Mouse (Mus musculus) kidney, postnatal 0 days (tissue): ENCODE data around the gene Lemd1. TPM values are rescaled to one million over a fixed set of nuclear protein-coding genes. Genes with fewer than 3 reads are reported as not detected.

Source experiments
- ATAC-seq: fragments of 200-750 bp; cut with Nextera tagmentation; replicated peaks from 2 replicates; pipeline ENCODE4 v1.8.0; 2017; ENCODE audit warnings: low read depth, moderate number of reproducible peaks, moderate TSS enrichment, moderate library complexity; ENCODE audit not compliant: low FRiP score
- DNase-seq: peaks from one replicate; pipeline ENCODE4 v3.0.0-alpha.2; 2016; ENCODE audit warnings: low spot score
- H3K27ac ChIP-seq: fragments of 300-500 bp; sonication (generic); 2 replicates; pipeline ENCODE4 v1.5.1; 2014; ENCODE audit warnings: mild to moderate bottlenecking
- H3K27me3 ChIP-seq: fragments of 300-500 bp; sonication (generic); 2 replicates; pipeline ENCODE4 v1.6.1; 2014; ENCODE audit warnings: low read length, mixed read lengths; ENCODE audit not compliant: insufficient read depth
- H3K36me3 ChIP-seq: fragments of 300-500 bp; sonication (generic); 2 replicates; pipeline ENCODE4 v1.6.1; 2014; ENCODE audit warnings: low read length, mixed read lengths; ENCODE audit not compliant: insufficient read depth
- H3K4me1 ChIP-seq: fragments of 300-500 bp; sonication (generic); replicated peaks from 2 replicates; pipeline ENCODE4 v1.6.1; 2014; ENCODE audit warnings: antibody characterized with exemption, low read length, mixed read lengths; ENCODE audit not compliant: insufficient read depth
- H3K4me2 ChIP-seq: fragments of 300-500 bp; sonication (generic); 2 replicates; pipeline ENCODE4 v1.6.1; 2014; ENCODE audit warnings: mild to moderate bottlenecking, low read length, moderate library complexity, mixed read lengths
- H3K4me3 ChIP-seq: fragments of 300-500 bp; sonication (generic); replicated peaks from 2 replicates; pipeline ENCODE4 v1.5.1; 2014; ENCODE audit warnings: low read depth, low read length
- H3K9ac ChIP-seq: fragments of 300-500 bp; sonication (generic); 2 replicates; pipeline ENCODE4 v1.6.1; 2014; ENCODE audit warnings: low read depth, low read length
- H3K9me3 ChIP-seq: fragments of 300-500 bp; sonication (generic); replicated peaks from 2 replicates; pipeline ENCODE4 v1.6.1; 2016; ENCODE audit warnings: low read length, inconsistent platforms, mixed read lengths
- CTCF ChIP-seq: IDR thresholded peaks from 2 replicates; pipeline ENCODE4 v1.5.1; 2016; ENCODE audit warnings: antibody characterized with exemption, low read depth, mild to moderate bottlenecking, moderate library complexity
- WGBS: fragments of 180-500 bp; shearing (Covaris S2); extraction: QIAGEN DNeasy Blood & Tissue Kit; methylation state at CpG from one replicate; pipeline ENCODE4 v1.1.7; 2014; 5-methylcytosine and 5-hydroxymethylcytosine counted together
- polyA plus RNA-seq: library from polyadenylated mRNA; unstranded; fragments of >200 nt; fragmentation: Nextera tagmentation; extraction: Ambion mirVana; gene quantifications from 2 replicates; pipeline ENCODE4 v1.2.1, GENCODE M21; 2015

Gene Lemd1
- polyA plus RNA-seq, 1 experiment from 2014 or later = 0.37 TPM

DNA sequence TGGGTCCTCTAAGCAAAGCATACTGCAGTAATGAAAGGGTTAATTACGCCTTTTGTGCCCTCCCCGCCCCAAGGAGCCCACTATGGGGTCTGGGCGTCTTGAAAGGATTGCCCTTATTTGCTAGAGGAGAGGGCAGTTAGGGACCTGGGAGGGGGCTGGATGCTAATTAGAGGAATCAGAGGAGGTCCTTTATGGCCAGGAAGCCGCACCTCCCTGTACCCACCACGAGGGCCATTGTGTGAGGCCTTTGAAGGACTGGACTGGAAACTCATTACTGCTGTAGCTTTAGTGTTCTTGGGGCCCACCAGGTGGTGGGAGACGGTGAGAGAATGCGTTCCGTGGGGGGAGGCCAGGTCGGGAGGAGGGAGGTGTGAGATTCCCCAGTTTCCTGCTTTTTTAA, 6.4 kb downstream of the Lemd1 start:
- DNase-seq = no peak
- Histone ChIP-seq H3K4me3 (no peak overlapping the region), H3K4me2 (no peak overlapping the region), H3K9ac (no peak overlapping the region), H3K27ac (no peak overlapping the region), H3K27me3 (0 out of 2 replicates have a peak, but pooled peaks cover 2% of the 10 kb centered on the region), H3K4me1 (no peaks in the 10 kb centered on the region), H3K9me3 (no peaks in the 10 kb centered on the region), H3K36me3 (no peaks in the 10 kb centered on the region)
- no peak for TF ChIP-seq CTCF
- no peak for ATAC-seq
- 23% methylated on average over 9 of the region's 9 CpGs for WGBS

DNA sequence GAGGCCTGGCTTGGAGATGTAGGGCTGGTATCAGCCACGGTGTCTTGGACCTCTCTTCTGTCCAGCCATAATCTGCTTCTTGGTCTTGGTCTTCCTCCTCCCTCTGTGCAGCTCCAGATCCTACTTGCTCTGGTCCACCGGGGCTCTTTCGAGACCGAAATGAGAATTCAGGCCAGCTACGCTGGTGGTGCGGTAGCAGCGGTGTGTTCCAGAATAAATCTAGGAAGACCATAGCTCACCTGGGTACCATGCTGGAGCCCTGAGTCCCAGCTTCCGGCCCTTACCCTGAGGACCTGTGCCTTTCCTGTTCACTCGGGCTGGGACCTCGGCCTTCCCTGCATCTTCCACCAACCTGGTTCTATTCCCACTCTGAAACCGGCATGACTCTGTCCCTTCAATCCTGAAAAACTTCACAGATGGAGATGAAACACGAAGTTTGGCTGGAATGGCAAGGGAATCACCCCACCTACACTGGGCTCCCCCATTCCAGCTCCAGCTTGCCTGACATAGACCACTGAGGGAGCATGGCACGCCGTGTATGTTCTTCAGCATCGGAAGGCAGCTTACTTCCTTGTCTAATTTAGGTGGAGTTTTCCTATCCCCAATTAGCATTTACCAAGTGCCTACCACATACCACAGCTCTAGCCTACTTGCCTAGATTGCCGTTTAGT, 7.3 kb downstream of the Lemd1 start:
- H3K4me1 ChIP-seq = no peaks in the 10 kb centered on the region
- 68% methylated on average over 16 of the region's 16 CpGs for WGBS
- ATAC-seq = no peak
- no peak for TF ChIP-seq CTCF
- 0 out of 2 replicates have a peak, but pooled peaks cover 2% of the 10 kb centered on the region for H3K27me3 ChIP-seq
- H3K4me2 ChIP-seq = no peak overlapping the region
- no peaks in the 10 kb centered on the region for H3K36me3 ChIP-seq
- no peaks in the 10 kb centered on the region for H3K9me3 ChIP-seq
- no peak for DNase-seq
- H3K4me3 ChIP-seq = no peak overlapping the region
- no peak overlapping the region for H3K27ac ChIP-seq
- H3K9ac ChIP-seq = no peak overlapping the region

GRCm38 (mm10) chr1:132199244-132199643, 8.0 kb downstream of the Lemd1 start:
- no peak overlapping the region for H3K9ac ChIP-seq
- H3K9me3 ChIP-seq = no peaks in the 10 kb centered on the region
- 63% methylated on average over 6 of the region's 6 CpGs for WGBS
- 0 out of 2 replicates have a peak, but pooled peaks cover 2% of the 10 kb centered on the region for H3K27me3 ChIP-seq
- ATAC-seq = no peak
- TF ChIP-seq CTCF = no peak
- H3K36me3 ChIP-seq = no peaks in the 10 kb centered on the region
- H3K4me3 ChIP-seq = no peak overlapping the region
- no peak for DNase-seq
- H3K27ac ChIP-seq = no peak overlapping the region
- H3K4me1 ChIP-seq = no peaks in the 10 kb centered on the region
- H3K4me2 ChIP-seq = no peak overlapping the region

GRCm38 (mm10) chr1:132199934-132200333, 8.7 kb downstream of the Lemd1 start:
- Histone ChIP-seq H3K4me3 (no peak overlapping the region), H3K4me2 (no peak overlapping the region), H3K36me3 (no peaks in the 10 kb centered on the region), H3K4me1 (no peaks in the 10 kb centered on the region), H3K9me3 (no peaks in the 10 kb centered on the region), H3K9ac (no peak overlapping the region), H3K27ac (no peak overlapping the region), H3K27me3 (0 out of 2 replicates have a peak, but pooled peaks cover 2% of the 10 kb centered on the region)
- ATAC-seq (no peak), DNase-seq (no peak)
- TF ChIP-seq CTCF = no peak
- WGBS = 26% methylated on average over 12 of the region's 12 CpGs

DNA sequence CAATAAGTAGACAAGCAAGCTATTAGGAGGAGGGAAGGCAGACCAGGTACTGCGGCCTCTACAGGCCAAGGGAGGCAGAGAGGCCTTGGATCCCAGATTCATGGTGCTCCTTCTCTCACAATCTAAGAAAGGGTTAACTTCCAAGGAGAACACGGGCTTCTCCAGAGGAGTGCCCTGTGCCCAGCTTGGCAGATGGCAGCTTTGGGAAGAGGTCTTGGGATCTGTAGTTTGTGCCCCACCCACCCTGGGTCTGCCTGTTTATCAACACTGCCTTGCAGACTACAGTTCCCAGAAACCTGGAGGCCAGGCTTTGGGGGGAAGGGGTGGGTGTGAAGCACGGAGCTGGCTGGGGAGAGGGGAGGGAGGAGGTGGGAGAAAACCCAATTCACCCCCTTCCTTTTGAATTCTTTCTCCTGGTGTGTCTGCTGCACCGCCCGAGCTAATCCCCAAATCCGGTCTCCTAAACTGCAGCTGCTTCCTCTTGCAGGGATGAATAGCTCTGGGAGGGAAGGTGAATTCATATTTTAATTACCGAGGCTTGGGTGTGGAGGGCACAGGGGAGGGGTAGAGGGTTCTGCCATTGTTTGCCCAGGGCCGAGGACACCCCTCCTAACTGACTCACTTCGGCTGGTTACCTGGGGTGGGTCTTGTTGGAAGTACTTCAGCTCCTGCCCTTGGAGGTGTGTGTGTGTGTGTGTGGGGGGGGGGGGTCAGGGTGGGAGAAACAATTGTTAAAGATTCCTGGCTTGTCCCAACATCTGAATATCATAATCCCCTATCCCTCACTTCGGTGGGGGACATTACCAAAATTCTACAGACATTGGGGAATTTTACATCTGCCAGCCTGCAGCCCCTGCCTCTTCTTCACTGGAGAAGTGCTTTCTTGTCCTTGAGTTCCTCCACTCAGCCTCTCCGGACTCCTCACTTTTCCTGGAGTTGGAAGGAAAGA, 9.6 kb downstream of the Lemd1 start:
- H3K4me3 ChIP-seq = no peak overlapping the region
- peak; percentile 39; the same call in 1 of the 2 replicates for TF ChIP-seq CTCF
- DNase-seq (peak; percentile 46), ATAC-seq (peak; percentile 57; the same call in 1 of the 2 replicates)
- H3K9ac ChIP-seq = no peak overlapping the region
- H3K4me1 ChIP-seq = no peaks in the 10 kb centered on the region
- no peaks in the 10 kb centered on the region for H3K36me3 ChIP-seq
- H3K27me3 ChIP-seq = 0 out of 2 replicates have a peak, but pooled peaks cover 2% of the 10 kb centered on the region
- 22% methylated on average over 10 of the region's 11 CpGs for WGBS
- no peak overlapping the region for H3K4me2 ChIP-seq
- H3K9me3 ChIP-seq = no peaks in the 10 kb centered on the region
- no peak overlapping the region for H3K27ac ChIP-seq

- no peak overlapping the region for H3K4me3 ChIP-seq
- no peak overlapping the region for H3K27ac ChIP-seq
- ATAC-seq (no peak; the same call in 1 of the 2 replicates), DNase-seq (no peak)
- no peaks in the 10 kb centered on the region for H3K9me3 ChIP-seq
- no peaks in the 10 kb centered on the region for H3K36me3 ChIP-seq
- TF ChIP-seq CTCF = no peak
- 0 out of 2 replicates have a peak, but pooled peaks cover 2% of the 10 kb centered on the region for H3K27me3 ChIP-seq
- H3K9ac ChIP-seq = no peak overlapping the region
- no peaks in the 10 kb centered on the region for H3K4me1 ChIP-seq
- H3K4me2 ChIP-seq = no peak overlapping the region
- WGBS = 37% methylated on average over 4 of the region's 4 CpGs
Observed at GRCm38 (mm10) chr1:132201511-132201860, 10.3 kb downstream of the Lemd1 start.
